Mouse (Mus musculus) layer of hippocampus, postnatal 25 days (tissue): Measurements from ENCODE around the gene Dgkk. TPM values are rescaled to one million over a fixed set of nuclear protein-coding genes. Genes with fewer than 3 reads are reported as not detected.
"Not testable (repeated sequence)": the region's sequence is repeated elsewhere in the genome, so short reads cannot be mapped to it uniquely, and the experiment has no call there.

Experiments used
- DNase-seq, 2 experiments: peaks; one replicate each; pipeline ENCODE4 v3.0.0; 2022; ENCODE audit warnings: mixed read lengths in 2 of 2, low spot score in 1 of 2; ENCODE audit errors: extremely low spot score in 1 of 2
- total RNA-seq, 2 experiments: library from RNA; stranded (reverse); gene quantifications; 2 replicates each; pipeline ENCODE4 v1.2.3; 2021

Dgkk gene
- total RNA-seq, result under 1 TPM; 0.49 to 0.52 TPM

GRCm38 (mm10) chrX:6779006-6779405 is at the start of gene Dgkk:
Dgkk (plus strand) TSS chrX:6779306.
- not testable (repeated sequence) for DNase-seq

GRCm38 (mm10) chrX:6733998-6734397 is 45.1 kb upstream of the Dgkk start:
- DNase-seq, result no peak

GRCm38 (mm10) chrX:6750714-6751113 is 28.4 kb upstream of the Dgkk start:
- DNase-seq, result no peak

- no peak for DNase-seq
Observed at GRCm38 (mm10) chrX:6751549-6752047, 27.5 kb upstream of the Dgkk start.

GRCm38 (mm10) chrX:6777489-6778249 is 1.4 kb upstream of the Dgkk start:
- no peak for DNase-seq

- DNase-seq, result no peak
Observed at GRCm38 (mm10) chrX:6778250-6778637, 862 bp upstream of the Dgkk start.

GRCm38 (mm10) chrX:6779969-6780539 is 948 bp downstream of the Dgkk start:
- no peak for DNase-seq

GRCm38 (mm10) chrX:6832553-6832952 is 53.4 kb downstream of the Dgkk start:
- DNase-seq, result no peak

GRCm38 (mm10) chrX:6853466-6853865 is 74.4 kb downstream of the Dgkk start:
- no peak for DNase-seq

GRCm38 (mm10) chrX:6854136-6854535 is 75.0 kb downstream of the Dgkk start:
- no peak for DNase-seq

GRCm38 (mm10) chrX:6893933-6894332 is 114.8 kb downstream of the Dgkk start:
- no peak for DNase-seq

- DNase-seq, result no peak
Observed at GRCm38 (mm10) chrX:6911047-6911446, 131.9 kb downstream of the Dgkk start.

GRCm38 (mm10) chrX:6922165-6922564 is 143.1 kb downstream of the Dgkk start:
- no peak for DNase-seq

GRCm38 (mm10) chrX:6926224-6926623 is 147.1 kb downstream of the Dgkk start:
- DNase-seq, result no peak

- DNase-seq, result no peak
Observed at GRCm38 (mm10) chrX:6968598-6968997, 189.5 kb downstream of the Dgkk start.

GRCm38 (mm10) chrX:6971956-6972355 is 192.8 kb downstream of the Dgkk start:
- DNase-seq, result no peak

GRCm38 (mm10) chrX:6983916-6984315 is 204.8 kb downstream of the Dgkk start:
- DNase-seq, result not testable (repeated sequence)
